Mouse (Mus musculus) hindbrain, postnatal 0 days (tissue): Measurements from ENCODE around the gene Zdhhc6. TPM values are rescaled to one million over a fixed set of nuclear protein-coding genes. Genes with fewer than 3 reads are reported as not detected.

ENCODE experiments used
- ATAC-seq: fragments of 200-750 bp; cut with Nextera tagmentation; 2 replicates; pipeline ENCODE4 v1.8.0; 2017; ENCODE audit warnings: mild to moderate bottlenecking, moderate TSS enrichment, moderate library complexity
- DNase-seq: peaks from one replicate; pipeline ENCODE4 v3.0.0-alpha.2; 2015; ENCODE audit warnings: low spot score
- H3K27ac ChIP-seq: fragments of 300-500 bp; sonication (generic); 2 replicates; pipeline ENCODE4 v1.5.1; 2014; ENCODE audit warnings: mild to moderate bottlenecking
- H3K27me3 ChIP-seq: fragments of 300-500 bp; sonication (generic); 2 replicates; pipeline ENCODE4 v1.6.1; 2014; ENCODE audit warnings: low read length, mixed read lengths; ENCODE audit not compliant: insufficient read depth
- H3K36me3 ChIP-seq: fragments of 300-500 bp; sonication (generic); 2 replicates; pipeline ENCODE4 v1.6.1; 2014; ENCODE audit warnings: low read length, mixed read lengths; ENCODE audit not compliant: insufficient read depth
- H3K4me1 ChIP-seq: fragments of 300-500 bp; sonication (generic); 2 replicates; pipeline ENCODE4 v1.6.1; 2014; ENCODE audit warnings: antibody characterized with exemption, low read length, mixed read lengths; ENCODE audit not compliant: insufficient read depth
- H3K4me2 ChIP-seq: fragments of 300-500 bp; sonication (generic); 2 replicates; pipeline ENCODE4 v1.6.1; 2014; ENCODE audit warnings: low read depth, mild to moderate bottlenecking, low read length, moderate library complexity, mixed read lengths
- H3K4me3 ChIP-seq: fragments of 300-500 bp; sonication (generic); 2 replicates; pipeline ENCODE4 v1.5.1; 2014; ENCODE audit warnings: low read length
- H3K9ac ChIP-seq: fragments of 300-500 bp; sonication (generic); replicated peaks from 2 replicates; pipeline ENCODE4 v1.6.1; 2014; ENCODE audit warnings: mild to moderate bottlenecking, low read length, moderate library complexity, mixed read lengths
- H3K9me3 ChIP-seq: fragments of 300-500 bp; sonication (generic); 2 replicates; pipeline ENCODE4 v1.6.1; 2016; ENCODE audit warnings: low read length, mixed read lengths
- CTCF ChIP-seq: IDR thresholded peaks from 2 replicates; pipeline ENCODE4 v1.5.1; 2016; ENCODE audit warnings: antibody characterized with exemption, control low read depth, low read depth
- WGBS: fragments of 180-500 bp; shearing (Covaris S2); extraction: QIAGEN DNeasy Blood & Tissue Kit; methylation state at CpG from one replicate; pipeline ENCODE4 v1.1.7; 2014; 5-methylcytosine and 5-hydroxymethylcytosine counted together
- polyA plus RNA-seq: library from polyadenylated mRNA; unstranded; fragments of >200 nt; fragmentation: Nextera tagmentation; extraction: Ambion mirVana; gene quantifications from 2 replicates; pipeline ENCODE4 v1.2.1, GENCODE M21; 2015
- total RNA-seq: library from RNA; depleted of rRNA; stranded (reverse); fragments of >200 nt; gene quantifications from 2 replicates; pipeline ENCODE4 v1.2.3, GENCODE M21; 2014

The Zdhhc6 gene
- total and polyA plus RNA-seq, 2 experiments from 2014 or later, result 38.3 to 56.8 TPM

GRCm38 (mm10) chr19:55295556-55295955, 20.3 kb downstream of the Zdhhc6 start:
- no peak for ATAC-seq
- TF ChIP-seq CTCF, result no peak
- no peaks in the 10 kb centered on the region for H3K9me3 ChIP-seq
- no peaks in the 10 kb centered on the region for H3K4me1 ChIP-seq
- H3K36me3 ChIP-seq, result peaks cover 9% of the 10 kb centered on the region; the same call in 1 of the 2 replicates
- H3K4me3 ChIP-seq, result no peak overlapping the region
- no peaks in the 10 kb centered on the region for H3K27me3 ChIP-seq
- WGBS, result 88% methylated on average over 3 of the region's 3 CpGs
- DNase-seq, result no peak
- no peak overlapping the region for H3K4me2 ChIP-seq
- H3K9ac ChIP-seq, result no peak overlapping the region
- no peak overlapping the region for H3K27ac ChIP-seq

- H3K4me1 ChIP-seq, result no peaks in the 10 kb centered on the region
- no peak overlapping the region for H3K27ac ChIP-seq
- DNase-seq (no peak), ATAC-seq (no peak)
- no peaks in the 10 kb centered on the region for H3K27me3 ChIP-seq
- H3K9ac ChIP-seq, result no peak overlapping the region
- H3K4me3 ChIP-seq, result no peak overlapping the region
- 93% methylated on average over 9 of the region's 9 CpGs for WGBS
- TF ChIP-seq CTCF, result no peak
- peaks cover 9% of the 10 kb centered on the region; the same call in 1 of the 2 replicates for H3K36me3 ChIP-seq
- no peak overlapping the region for H3K4me2 ChIP-seq
- H3K9me3 ChIP-seq, result no peaks in the 10 kb centered on the region
Observed at GRCm38 (mm10) chr19:55295075-55295474, 20.8 kb downstream of the Zdhhc6 start.

- Histone ChIP-seq H3K4me1 (no peaks in the 10 kb centered on the region), H3K27ac (no peak overlapping the region), H3K9ac (no peak overlapping the region), H3K36me3 (peaks cover 9% of the 10 kb centered on the region; the same call in 1 of the 2 replicates), H3K4me3 (no peak overlapping the region), H3K4me2 (no peak overlapping the region), H3K9me3 (no peaks in the 10 kb centered on the region), H3K27me3 (no peaks in the 10 kb centered on the region)
- 40% methylated on average over 4 of the region's 4 CpGs for WGBS
- ATAC-seq, result no peak
- DNase-seq, result no peak
- no peak for TF ChIP-seq CTCF
Observed at GRCm38 (mm10) chr19:55293175-55293574, 22.7 kb downstream of the Zdhhc6 start.

- DNase-seq, result no peak
- H3K4me1 ChIP-seq, result no peaks in the 10 kb centered on the region
- H3K27me3 ChIP-seq, result no peaks in the 10 kb centered on the region
- no peak overlapping the region for H3K27ac ChIP-seq
- peaks cover 9% of the 10 kb centered on the region; the same call in 1 of the 2 replicates for H3K36me3 ChIP-seq
- no peaks in the 10 kb centered on the region for H3K9me3 ChIP-seq
- H3K4me3 ChIP-seq, result no peak overlapping the region
- no peak overlapping the region for H3K4me2 ChIP-seq
- 94% methylated on average over 2 of the region's 2 CpGs for WGBS
- no peak for ATAC-seq
- H3K9ac ChIP-seq, result no peak overlapping the region
- TF ChIP-seq CTCF, result no peak
Observed at GRCm38 (mm10) chr19:55292210-55292850, 23.5 kb downstream of the Zdhhc6 start.

- no peak overlapping the region for H3K27ac ChIP-seq
- 93% methylated on average over 2 of the region's 2 CpGs for WGBS
- no peak overlapping the region for H3K9ac ChIP-seq
- DNase-seq (no peak), ATAC-seq (no peak)
- no peak overlapping the region for H3K4me3 ChIP-seq
- H3K4me2 ChIP-seq, result no peak overlapping the region
- H3K9me3 ChIP-seq, result no peaks in the 10 kb centered on the region
- no peaks in the 10 kb centered on the region for H3K27me3 ChIP-seq
- TF ChIP-seq CTCF, result no peak
- H3K4me1 ChIP-seq, result no peaks in the 10 kb centered on the region
- H3K36me3 ChIP-seq, result peaks cover 5% of the 10 kb centered on the region; the same call in 1 of the 2 replicates
Observed at GRCm38 (mm10) chr19:55290621-55291270, 25.1 kb downstream of the Zdhhc6 start.

- Histone ChIP-seq H3K4me1 (no peaks in the 10 kb centered on the region), H3K4me2 (no peak overlapping the region), H3K27ac (no peak overlapping the region), H3K4me3 (no peak overlapping the region), H3K27me3 (no peaks in the 10 kb centered on the region), H3K9ac (no peak overlapping the region), H3K36me3 (peaks cover 2% of the 10 kb centered on the region; the same call in 1 of the 2 replicates), H3K9me3 (no peaks in the 10 kb centered on the region)
- ATAC-seq (no peak), DNase-seq (no peak)
- TF ChIP-seq CTCF, result no peak
Observed at GRCm38 (mm10) chr19:55288974-55289373, 26.9 kb downstream of the Zdhhc6 start.

GRCm38 (mm10) chr19:55286034-55286433, 29.8 kb downstream of the Zdhhc6 start:
- H3K9me3 ChIP-seq, result no peaks in the 10 kb centered on the region
- WGBS, result 95% methylated on average over 4 of the region's 4 CpGs
- H3K4me3 ChIP-seq, result no peak overlapping the region
- H3K27me3 ChIP-seq, result no peaks in the 10 kb centered on the region
- H3K4me1 ChIP-seq, result no peaks in the 10 kb centered on the region
- DNase-seq (no peak), ATAC-seq (no peak)
- no peak overlapping the region for H3K27ac ChIP-seq
- no peak overlapping the region for H3K4me2 ChIP-seq
- H3K36me3 ChIP-seq, result peaks cover 3% of the 10 kb centered on the region; the same call in 1 of the 2 replicates
- no peak overlapping the region for H3K9ac ChIP-seq
- TF ChIP-seq CTCF, result no peak
